Comparison of ENCODE assay signal across 10 mouse cellular contexts in the genomic region with DNA sequence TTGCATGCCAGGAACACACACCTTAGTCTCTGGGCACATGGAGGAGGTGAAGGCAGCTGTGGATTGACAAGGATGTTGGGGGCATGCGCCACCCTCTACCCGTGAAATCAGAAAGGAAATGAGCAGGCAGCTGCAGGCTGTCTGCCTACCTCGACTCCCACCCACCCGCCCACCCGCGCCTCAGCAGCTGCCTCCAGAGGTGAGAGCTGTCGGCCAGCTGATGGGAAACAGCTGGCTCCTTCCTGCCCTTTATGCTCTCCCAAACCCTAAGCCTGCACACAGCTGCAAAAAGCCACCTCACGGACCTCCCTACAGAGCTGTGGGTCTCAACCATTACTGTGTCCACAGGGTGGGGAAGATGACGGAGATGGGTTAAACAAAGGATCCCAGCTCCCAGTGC. TPM values are rescaled to one million over a fixed set of nuclear protein-coding genes. Genes with fewer than 3 reads are reported as not detected.
A peak's percentile ranks its signal among the peaks of the same experiment; 100 is the strongest.
DNase-seq lines count a peak whose midpoint lies in the region; ATAC-seq and TF ChIP-seq lines count a peak whose summit lies in the region.
"Had no signal": no experiment of that assay in that cellular context is flagged by ENCODE, and none has a peak within 500 bp of the region (broad histone marks: within the 10 kb centered on the region; RNA-seq: fewer than 3 reads in every experiment).

No protein-coding gene starts in this region.

- no peaks in the 10 kb centered on the region for H3K79me2 ChIP-seq in heart, adult 2 months (replicated peaks; ENCODE audit: control insufficient read depth, insufficient read depth, low read length)

- no peaks in the 10 kb centered on the region for H3K36me3 ChIP-seq in heart, adult 2 months (ENCODE audit: control insufficient read depth, insufficient read depth, low read length)
- no peaks in the 10 kb centered on the region for H3K36me3 ChIP-seq in stomach, embryonic 14.5 days (ENCODE audit: control insufficient read depth, insufficient read depth, low read length)
- no peaks in the 10 kb centered on the region for H3K36me3 ChIP-seq in stomach, postnatal 0 days (ENCODE audit: control insufficient read depth, insufficient read depth, low read length)

- WGBS in heart, adult 2 months = 31% methylated on average over 9 of the region's 9 CpGs
- WGBS in stomach, embryonic 14.5 days = 22% methylated on average over 9 of the region's 9 CpGs
- 40% methylated on average over 9 of the region's 9 CpGs for WGBS in stomach, postnatal 0 days

- no peak for TF ChIP-seq EP300 in heart, adult 2 months (IDR thresholded peaks at IDR 0.05; ENCODE audit: insufficient read depth, low read depth, low read length)
- TF ChIP-seq EP300 in stomach, postnatal 0 days (optimal IDR thresholded peaks at IDR 0.05) = no peak

- H3K9ac ChIP-seq in heart, adult 2 months (ENCODE audit: low read depth, low read length) = 0 out of 2 replicates have a peak overlapping the region, but pooled peaks have one; percentile 29
- H3K9ac ChIP-seq in stomach, embryonic 14.5 days (replicated peaks; ENCODE audit: low read depth, low read length) = no peak overlapping the region
- no peak overlapping the region for H3K9ac ChIP-seq in stomach, postnatal 0 days (ENCODE audit: low read length)

- H3K4me3 ChIP-seq in heart, adult 2 months = 0 out of 2 replicates have a peak overlapping the region, but pooled peaks have one; percentile 23
- no peak overlapping the region for H3K4me3 ChIP-seq in stomach, embryonic 14.5 days (ENCODE audit: low read depth, low read length)
- H3K4me3 ChIP-seq in stomach, postnatal 0 days (ENCODE audit: low read depth, low read length) = no peak overlapping the region
- H3K4me3 ChIP-seq in left cerebral cortex, adult 2 months = no peak overlapping the region

- no peaks in the 10 kb centered on the region for H3K27me3 ChIP-seq in heart, adult 2 months (ENCODE audit: control insufficient read depth, insufficient read depth, low read length)
- no peaks in the 10 kb centered on the region for H3K27me3 ChIP-seq in stomach, embryonic 14.5 days (ENCODE audit: control insufficient read depth, insufficient read depth, low read length)
- H3K27me3 ChIP-seq in stomach, postnatal 0 days (ENCODE audit: control insufficient read depth, insufficient read depth, low read length) = no peaks in the 10 kb centered on the region

- no peak for TF ChIP-seq CTCF in heart, adult 2 months (IDR thresholded peaks at IDR 0.05)
- no peak for TF ChIP-seq CTCF in stomach, postnatal 0 days (IDR thresholded peaks at IDR 0.05; ENCODE audit: low read depth)
- no peak for TF ChIP-seq CTCF in left cerebral cortex, adult 2 months (IDR thresholded peaks at IDR 0.05)

- ATAC-seq in stomach, embryonic 14.5 days (ENCODE audit: insufficient number of reproducible peaks, insufficient read depth, low FRiP score, low read depth) = peak; percentile 43; the same call in 1 of the 2 replicates
- no peak for ATAC-seq in stomach, postnatal 0 days (ENCODE audit: low FRiP score, low TSS enrichment)

- peak overlapping the region; percentile 64 for H3K27ac ChIP-seq in heart, adult 2 months
- H3K27ac ChIP-seq in stomach, embryonic 14.5 days (ENCODE audit: low read length) = peak overlapping the region; percentile 48; the same call in 1 of the 2 replicates
- H3K27ac ChIP-seq in stomach, postnatal 0 days (replicated peaks) = no peak overlapping the region; the same call in 1 of the 2 replicates
- no peak overlapping the region for H3K27ac ChIP-seq in left cerebral cortex, adult 2 months

- no peak for TF ChIP-seq POLR2A in heart, adult 2 months (IDR thresholded peaks at IDR 0.05; ENCODE audit: insufficient read depth, low read depth, low read length)

- H3K4me2 ChIP-seq in stomach, embryonic 14.5 days (replicated peaks; ENCODE audit: low read depth, low read length) = 0 out of 2 replicates have a peak overlapping the region, but pooled peaks have one; percentile 5
- no peak overlapping the region for H3K4me2 ChIP-seq in stomach, postnatal 0 days (replicated peaks; ENCODE audit: low read depth)

- no peaks in the 10 kb centered on the region for H3K9me3 ChIP-seq in stomach, embryonic 14.5 days (ENCODE audit: control insufficient read depth, low read depth, low read length)
- no peaks in the 10 kb centered on the region for H3K9me3 ChIP-seq in stomach, postnatal 0 days (ENCODE audit: control insufficient read depth, low read length)

- intact Hi-C loops in heart, adult 2 months (cut with DNase I) = loop anchor here (5.0 kb wide), 1 partner anchor 43 kb away; the partner anchor contains the start of gene Errfi1
- intact Hi-C loops in heart, postnatal 25 days (cut with DNase I) = no loop called here
- intact Hi-C loops in left cerebral cortex, adult 2 months (cut with DNase I) = no loop called here

- peak; percentile 40 to 50 for DNase-seq in heart, adult 2 months
- DNase-seq in heart, postnatal 25 days (ENCODE audit: low spot score) = no peak
- no peak for DNase-seq in stomach, postnatal 0 days (ENCODE audit: low spot score)
- peak; percentile 65 for DNase-seq in lung, postnatal 10 days
- no peak for DNase-seq in cerebellum, adult 8-10 months
- no peak for DNase-seq in left cerebral cortex, adult 2 months (ENCODE audit: extremely low spot score in 1 of 2, low spot score in 2 of 2)
- no peak for DNase-seq in spleen, postnatal 36 days (ENCODE audit: low spot score in 2 of 2)
- DNase-seq: left cerebral cortex, postnatal 4 days; right cerebral cortex, postnatal 14 days had no signal

- peaks cover 18% of the 10 kb centered on the region for H3K4me1 ChIP-seq in heart, adult 2 months (ENCODE audit: control insufficient read depth, insufficient read depth, low read length)
- H3K4me1 ChIP-seq in stomach, embryonic 14.5 days (ENCODE audit: control insufficient read depth, insufficient read depth, low read length) = peaks cover 24% of the 10 kb centered on the region
- H3K4me1 ChIP-seq in stomach, postnatal 0 days (replicated peaks; ENCODE audit: control insufficient read depth, insufficient read depth) = no peaks in the 10 kb centered on the region

RNA-seq across cellular contexts. Expression of gene Errfi1, which starts 44.4 kb away (rescaled TPM):
- 10 to 100 TPM; 22.1 to 44.1 TPM for total RNA-seq in heart, adult 2 months (2021)
- polyA plus RNA-seq in heart, adult 2 months (2012; rRNA removed) = 21.3 and 22.5 TPM in 2 replicates
- 10 to 100 TPM; 15.0 to 16.6 TPM for total RNA-seq in heart, postnatal 25 days (2021)
- 36.4 and 37.3 TPM in 2 replicates for polyA plus RNA-seq in stomach, embryonic 14.5 days (2014; fragmentation: Nextera tagmentation; extraction: Ambion mirVana)
- polyA plus RNA-seq in stomach, postnatal 0 days (2015; fragmentation: Nextera tagmentation; extraction: Ambion mirVana) = 30.6 and 32.1 TPM in 2 replicates
- total RNA-seq in left cerebral cortex, adult 2 months (2021) = 10 to 100 TPM; 25.9 to 37.8 TPM

Comparison
In these comparisons a context has a peak if more than half of its experiments do, and no peak if none do; other contexts are left out.
1. DNase-seq: peak in heart, adult 2 months (2 of 2) and lung, postnatal 10 days (single experiment); none in heart, postnatal 25 days (single experiment), stomach, postnatal 0 days (single experiment), cerebellum, adult 8-10 months (single experiment), left cerebral cortex, adult 2 months (0 of 2) and spleen, postnatal 36 days (0 of 2).
2. H3K27ac ChIP-seq: peak in heart, adult 2 months (single experiment) and stomach, embryonic 14.5 days (single experiment); none in stomach, postnatal 0 days (single experiment) and left cerebral cortex, adult 2 months (single experiment).